Mouse (Mus musculus) thymus, postnatal 10 days (tissue): ENCODE measurements at regions not wholly inside any gene's neighbourhood (a gene's known extent, or its start where the extent isn't known, plus 50 kb on each side); places are given as distances from the start of the nearest gene placed in this dataset.
"Not testable (repeated sequence)": the region's sequence is repeated elsewhere in the genome, so short reads cannot be mapped to it uniquely, and the experiment has no call there.

Source experiments
- DNase-seq, 2 experiments: peaks; one replicate each; pipeline ENCODE4 v3.0.0; 2021; ENCODE audit warnings: low spot score in 2 of 2

GRCm38 (mm10) chr16:30190935-30191514, 76.3 kb downstream of the Cpn2 start:
- DNase-seq, result no peak

- DNase-seq, result no peak
Observed at GRCm38 (mm10) chr16:30193294-30194261, 73.7 kb downstream of the Cpn2 start.

- DNase-seq, result no peak
Observed at GRCm38 (mm10) chr16:30194836-30195235, 72.5 kb downstream of the Cpn2 start.

GRCm38 (mm10) chr16:30195859-30196258, 71.4 kb downstream of the Cpn2 start:
- DNase-seq, result not testable (repeated sequence)

GRCm38 (mm10) chr16:30197351-30197750, 69.9 kb downstream of the Cpn2 start:
- no peak for DNase-seq

- no peak for DNase-seq
Observed at GRCm38 (mm10) chr16:30199836-30200235, 67.5 kb downstream of the Cpn2 start.

GRCm38 (mm10) chr16:30204144-30204543, 63.2 kb downstream of the Cpn2 start:
- no peak for DNase-seq

GRCm38 (mm10) chr16:30205314-30205815, 61.9 kb downstream of the Cpn2 start:
- no peak for DNase-seq

GRCm38 (mm10) chr16:30205816-30206356, 61.4 kb downstream of the Cpn2 start:
- DNase-seq, result no peak
